Mouse (Mus musculus): ENCODE results near the gene Glrx2.

Gene Glrx2

DNA sequence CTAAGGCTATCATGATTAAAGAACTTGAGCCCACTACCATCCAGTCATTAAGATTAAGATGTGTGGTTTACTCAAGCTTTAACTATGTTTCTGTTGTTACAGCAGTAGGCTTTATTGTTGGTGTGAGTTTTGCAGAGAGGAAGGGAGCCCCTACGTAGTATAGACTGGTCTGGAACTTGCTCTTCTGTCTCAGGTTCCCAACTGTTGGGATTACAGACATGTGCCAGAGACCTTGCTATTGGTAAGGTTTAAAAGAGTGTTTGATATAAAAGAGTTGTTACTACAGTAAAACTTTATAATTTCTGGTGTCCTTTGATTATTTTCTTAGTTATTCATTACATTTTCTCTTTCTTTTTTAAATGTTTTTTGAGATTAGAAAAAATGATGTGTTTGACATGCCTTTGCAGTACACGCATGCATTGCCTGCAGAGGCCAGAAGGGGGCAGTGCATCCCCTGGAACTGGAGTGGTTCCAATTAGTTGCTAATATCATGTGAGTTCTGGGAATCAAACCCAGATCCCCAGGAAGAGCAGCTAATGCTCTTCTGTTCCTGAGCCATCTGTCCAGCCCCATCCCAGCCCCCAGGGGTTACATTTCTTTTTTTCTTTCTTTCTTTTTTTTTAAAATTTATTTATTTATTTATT lies 72.6 kb downstream of the Glrx2 start:
- CTCF ChIA-PET: interaction anchor here in 2 of 4 experiments (0.5 to 1.0 kb wide), 4 partner anchors 12 to 25 kb away, joined by 3 to 7 read pairs (median 3); partner anchors contain the start of genes Trove2 (in 1 of the 2) and Uchl5 (in 1 of the 2)
- POLR2A ChIA-PET: interaction anchor here in 1 of 4 experiments (4.0 kb wide), 1 partner anchor 12 kb away, joined by 17 read pairs; the partner anchor contains the start of genes Trove2 and Uchl5
